Mouse (Mus musculus): ENCODE results near the gene Fez2. TPM values are rescaled to one million over a fixed set of nuclear protein-coding genes. Genes with fewer than 3 reads are reported as not detected.

The Fez2 gene
- polyA plus RNA-seq, 1 experiment from 2014 or later: 57.5 TPM

DNA sequence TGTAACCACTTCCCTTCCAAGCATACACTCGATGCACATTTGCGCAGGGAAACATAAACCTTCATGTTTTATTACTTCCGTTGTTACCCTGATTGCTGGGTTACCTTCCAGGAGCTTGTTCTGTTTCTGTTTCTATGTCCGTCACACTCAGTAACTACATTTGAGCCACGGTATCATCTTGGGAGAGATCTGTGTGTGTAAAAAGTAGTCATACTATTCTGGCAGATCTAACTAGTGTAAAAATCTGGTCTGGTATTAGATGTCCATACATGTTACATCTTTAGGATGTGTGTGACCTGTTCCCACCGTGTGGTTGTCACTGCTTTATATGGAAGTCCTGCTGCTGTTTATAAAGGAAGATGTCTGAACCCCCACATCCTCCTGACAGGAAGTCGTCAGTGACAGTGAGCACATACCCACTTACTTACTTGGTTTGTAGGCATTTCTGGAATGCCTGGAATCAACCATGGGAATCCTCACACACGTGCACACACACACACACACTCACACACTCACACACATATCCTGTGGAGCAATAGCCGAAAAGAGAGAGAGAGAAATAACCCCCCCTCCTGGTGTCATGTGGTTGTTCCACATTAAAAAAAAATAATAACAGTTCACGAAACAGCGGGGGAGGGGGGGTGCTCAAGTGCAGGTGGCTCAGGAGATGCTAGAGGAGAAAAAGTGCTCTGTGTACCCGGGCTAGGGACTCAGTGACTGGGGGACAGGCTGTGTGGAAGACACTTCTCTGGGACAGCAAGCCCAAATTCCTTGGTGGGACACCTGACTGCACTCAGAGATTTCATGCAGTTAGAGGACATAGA lies 66.1 kb downstream of the Fez2 start:
- H3K36me3 ChIP-seq (ENCODE audit: control insufficient read depth, insufficient read depth, low read length): 0 out of 2 replicates have a peak, but pooled peaks cover 2% of the 10 kb centered on the region
- 79% methylated on average over 12 of the region's 12 CpGs for WGBS
- no peak for DNase-seq (ENCODE audit: low spot score, missing footprints)

DNA sequence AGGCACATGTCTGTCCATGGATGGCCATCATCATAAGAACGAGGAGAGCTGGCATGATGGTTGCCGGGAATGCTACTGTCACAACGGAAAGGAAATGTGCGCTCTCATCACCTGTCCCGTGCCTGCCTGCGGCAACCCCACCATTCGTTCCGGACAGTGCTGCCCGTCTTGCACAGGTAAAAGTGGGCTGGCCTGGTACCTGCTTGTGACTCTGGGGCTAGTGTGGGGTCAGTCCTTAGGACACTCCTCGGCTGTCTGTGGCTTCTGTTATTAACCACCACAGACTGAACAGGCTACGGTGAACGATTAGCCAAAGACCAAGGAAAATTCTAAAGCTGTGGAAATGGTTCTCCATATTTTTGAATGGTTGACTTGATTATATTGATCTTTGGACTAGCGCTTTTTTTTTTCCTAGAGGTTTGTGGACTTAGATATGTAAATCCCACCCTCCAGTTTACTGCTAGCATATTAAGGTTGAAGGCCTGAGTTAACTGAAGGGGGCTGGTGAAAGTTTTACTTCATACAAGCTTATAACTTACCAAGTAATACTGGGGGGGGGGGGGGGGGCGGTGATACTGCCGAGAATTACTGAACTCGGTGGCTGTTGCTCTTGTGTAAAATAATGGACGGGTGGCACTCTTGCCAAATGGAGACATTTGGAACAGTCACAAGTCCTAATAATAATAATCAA lies 70.7 kb downstream of the Fez2 start:
- no peak overlapping the region for H3K4me3 ChIP-seq (ENCODE audit: low read depth, low read length)
- DNase-seq (ENCODE audit: low spot score, missing footprints): no peak
- 96% methylated on average over 17 of the region's 17 CpGs for WGBS
- no peaks in the 10 kb centered on the region for H3K4me1 ChIP-seq (ENCODE audit: control insufficient read depth, insufficient read depth, low read length)
- ATAC-seq (ENCODE audit: low FRiP score): no peak
- no peaks in the 10 kb centered on the region for H3K27me3 ChIP-seq (ENCODE audit: control insufficient read depth, insufficient read depth, low read length)
- no peak overlapping the region for H3K27ac ChIP-seq (ENCODE audit: low read depth, low read length)
- no peak overlapping the region for H3K4me2 ChIP-seq
- no peaks in the 10 kb centered on the region for H3K9me3 ChIP-seq (ENCODE audit: control insufficient read depth, low read length)
- 0 out of 2 replicates have a peak, but pooled peaks cover 2% of the 10 kb centered on the region for H3K36me3 ChIP-seq (ENCODE audit: control insufficient read depth, insufficient read depth, low read length)
- H3K9ac ChIP-seq (ENCODE audit: low read length): no peak overlapping the region

More for the DNA sequence above, 66.1 kb downstream of the Fez2 start:
- no peaks in the 10 kb centered on the region for H3K9me3 ChIP-seq (ENCODE audit: control insufficient read depth, low read length)
- H3K27ac ChIP-seq (ENCODE audit: low read depth, low read length): no peak overlapping the region
- ATAC-seq (ENCODE audit: low FRiP score): no peak
- no peak overlapping the region for H3K9ac ChIP-seq (ENCODE audit: low read length)
- peaks cover 6% of the 10 kb centered on the region for H3K4me1 ChIP-seq (ENCODE audit: control insufficient read depth, insufficient read depth, low read length)
- H3K4me3 ChIP-seq (ENCODE audit: low read depth, low read length): no peak overlapping the region
- H3K4me2 ChIP-seq: no peak overlapping the region
- H3K27me3 ChIP-seq (ENCODE audit: control insufficient read depth, insufficient read depth, low read length): no peaks in the 10 kb centered on the region

DNA sequence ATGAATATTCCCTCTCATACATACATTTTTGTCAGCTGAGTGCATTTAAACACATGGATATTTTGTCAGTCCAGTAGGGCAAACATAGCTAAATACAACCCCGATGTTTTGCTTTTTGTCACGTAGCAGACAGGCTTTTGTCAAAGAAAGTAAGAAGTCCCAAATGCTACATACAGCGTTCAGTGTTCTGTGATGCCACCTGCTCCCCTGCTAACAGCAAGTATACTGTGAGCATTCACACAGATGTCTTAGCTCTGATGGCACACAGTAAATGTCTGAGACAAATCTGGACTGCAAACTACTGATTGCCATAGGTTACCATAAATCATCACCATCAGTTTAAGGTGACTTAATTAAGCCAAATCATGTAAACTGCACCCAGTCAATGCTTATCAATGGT lies 74.3 kb downstream of the Fez2 start:
- Histone ChIP-seq H3K4me1 (ENCODE audit: control insufficient read depth, insufficient read depth, low read length) (no peaks in the 10 kb centered on the region), H3K9ac (ENCODE audit: low read length) (no peak overlapping the region), H3K9me3 (ENCODE audit: control insufficient read depth, low read length) (no peaks in the 10 kb centered on the region), H3K27ac (ENCODE audit: low read depth, low read length) (no peak overlapping the region), H3K27me3 (ENCODE audit: control insufficient read depth, insufficient read depth, low read length) (no peaks in the 10 kb centered on the region), H3K4me2 (no peak overlapping the region), H3K36me3 (ENCODE audit: control insufficient read depth, insufficient read depth, low read length) (peaks cover 2% of the 10 kb centered on the region; the same call in 1 of the 2 replicates), H3K4me3 (ENCODE audit: low read depth, low read length) (no peak overlapping the region)
- WGBS: 92% methylated on average over 3 of the region's 3 CpGs
- ATAC-seq (ENCODE audit: low FRiP score): no peak
- no peak for DNase-seq (ENCODE audit: low spot score, missing footprints)

DNA sequence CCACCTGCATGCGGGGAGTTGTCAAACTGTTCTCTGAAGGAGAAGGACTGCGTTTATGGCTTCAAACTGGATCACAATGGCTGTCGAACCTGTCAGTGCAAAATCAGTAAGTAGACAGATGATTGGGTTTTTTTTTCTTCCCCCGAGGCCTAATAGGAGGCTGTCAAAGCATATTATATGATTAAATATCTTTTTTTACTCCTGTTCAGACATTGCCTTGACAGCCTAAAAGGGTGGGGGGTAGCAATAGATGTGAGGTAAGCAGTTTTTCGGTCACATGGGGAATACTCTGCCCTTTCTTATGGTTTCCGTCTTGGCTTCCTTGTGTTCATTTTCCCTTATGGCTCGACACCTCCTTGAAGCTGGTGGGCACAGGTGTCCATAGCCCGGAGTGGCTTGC lies 82.7 kb downstream of the Fez2 start:
- Histone ChIP-seq H3K27me3 (ENCODE audit: control insufficient read depth, insufficient read depth, low read length) (no peaks in the 10 kb centered on the region), H3K4me3 (ENCODE audit: low read depth, low read length) (no peak overlapping the region), H3K9me3 (ENCODE audit: control insufficient read depth, low read length) (no peaks in the 10 kb centered on the region), H3K36me3 (ENCODE audit: control insufficient read depth, insufficient read depth, low read length) (0 out of 2 replicates have a peak, but pooled peaks cover 2% of the 10 kb centered on the region), H3K4me1 (ENCODE audit: control insufficient read depth, insufficient read depth, low read length) (no peaks in the 10 kb centered on the region), H3K9ac (ENCODE audit: low read length) (no peak overlapping the region), H3K27ac (ENCODE audit: low read depth, low read length) (no peak overlapping the region), H3K4me2 (no peak overlapping the region)
- DNase-seq (ENCODE audit: low spot score, missing footprints) (no peak), ATAC-seq (ENCODE audit: low FRiP score) (no peak)
- 90% methylated on average over 8 of the region's 8 CpGs for WGBS

DNA sequence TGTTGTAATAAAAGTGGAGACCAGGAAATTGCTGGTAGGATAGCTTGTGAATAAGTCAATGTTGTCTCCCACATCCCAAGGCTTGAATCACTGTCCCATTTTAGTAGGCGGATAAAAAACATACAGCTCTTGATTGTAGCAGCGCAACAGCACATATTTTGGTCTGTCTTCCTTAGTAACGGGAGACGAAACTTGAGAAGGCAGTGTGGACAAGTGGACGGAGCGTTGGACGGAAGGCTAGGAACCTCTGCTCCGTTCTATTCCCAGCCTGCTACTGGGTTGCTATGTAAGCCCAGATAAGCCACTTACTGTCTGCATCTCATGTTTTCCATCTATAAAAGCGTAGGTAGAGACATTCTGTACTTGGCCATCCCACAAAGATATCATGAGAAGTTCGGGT lies 84.7 kb downstream of the Fez2 start:
- Histone ChIP-seq H3K27me3 (ENCODE audit: control insufficient read depth, insufficient read depth, low read length) (no peaks in the 10 kb centered on the region), H3K9me3 (ENCODE audit: control insufficient read depth, low read length) (no peaks in the 10 kb centered on the region), H3K9ac (ENCODE audit: low read length) (no peak overlapping the region), H3K4me1 (ENCODE audit: control insufficient read depth, insufficient read depth, low read length) (no peaks in the 10 kb centered on the region), H3K36me3 (ENCODE audit: control insufficient read depth, insufficient read depth, low read length) (0 out of 2 replicates have a peak, but pooled peaks cover 2% of the 10 kb centered on the region), H3K4me2 (no peak overlapping the region), H3K4me3 (ENCODE audit: low read depth, low read length) (no peak overlapping the region), H3K27ac (ENCODE audit: low read depth, low read length) (no peak overlapping the region)
- DNase-seq (ENCODE audit: low spot score, missing footprints) (no peak), ATAC-seq (ENCODE audit: low FRiP score) (no peak)
- WGBS: 94% methylated on average over 10 of the region's 10 CpGs

DNA sequence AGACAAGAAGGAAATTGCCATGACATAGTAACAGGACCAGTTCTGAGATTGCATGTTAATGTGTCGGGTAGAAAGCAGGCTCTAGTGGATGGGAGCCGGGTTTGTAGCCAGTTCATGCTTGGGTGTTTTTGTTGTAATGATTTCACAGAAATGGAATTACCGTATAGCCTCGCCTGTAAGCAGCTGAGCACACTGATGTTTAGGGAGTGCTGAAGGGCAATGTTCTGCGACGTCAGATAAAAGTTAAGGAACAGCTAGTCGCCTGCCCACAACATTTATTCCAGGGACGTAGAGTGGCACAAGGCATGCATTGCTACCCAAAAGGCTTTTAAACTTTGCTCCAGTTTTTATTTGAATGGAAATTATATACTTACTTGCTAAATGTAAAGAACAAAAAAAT lies 86.5 kb downstream of the Fez2 start:
- Histone ChIP-seq H3K9me3 (ENCODE audit: control insufficient read depth, low read length) (no peaks in the 10 kb centered on the region), H3K4me3 (ENCODE audit: low read depth, low read length) (no peak overlapping the region), H3K36me3 (ENCODE audit: control insufficient read depth, insufficient read depth, low read length) (0 out of 2 replicates have a peak, but pooled peaks cover 2% of the 10 kb centered on the region), H3K27ac (ENCODE audit: low read depth, low read length) (no peak overlapping the region), H3K4me1 (ENCODE audit: control insufficient read depth, insufficient read depth, low read length) (no peaks in the 10 kb centered on the region), H3K27me3 (ENCODE audit: control insufficient read depth, insufficient read depth, low read length) (no peaks in the 10 kb centered on the region), H3K9ac (ENCODE audit: low read length) (no peak overlapping the region), H3K4me2 (no peak overlapping the region)
- no peak for DNase-seq (ENCODE audit: low spot score, missing footprints)
- ATAC-seq (ENCODE audit: low FRiP score): no peak
- WGBS: 91% methylated on average over 8 of the region's 8 CpGs

DNA sequence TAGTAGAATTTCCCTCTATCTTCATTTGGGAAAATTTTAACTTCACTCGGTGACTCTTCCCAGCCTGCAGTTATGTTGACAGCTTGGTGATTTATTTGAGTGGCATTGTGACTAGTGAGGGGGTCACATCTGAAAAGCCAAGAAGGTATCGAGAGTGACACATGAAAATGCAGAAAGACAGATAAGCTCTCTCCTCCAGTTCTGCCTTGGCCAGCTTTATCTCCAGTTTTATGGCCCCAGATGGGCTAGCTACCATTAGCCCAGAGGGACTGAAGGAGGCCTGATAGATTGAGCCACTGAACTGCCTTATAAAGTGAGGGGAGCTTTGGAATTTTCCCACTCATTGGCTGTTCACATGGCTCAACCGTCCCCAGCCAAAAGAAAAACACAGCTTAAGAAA lies 89.7 kb downstream of the Fez2 start:
- H3K4me1 ChIP-seq (ENCODE audit: control insufficient read depth, insufficient read depth, low read length): no peaks in the 10 kb centered on the region
- H3K27ac ChIP-seq (ENCODE audit: low read depth, low read length): no peak overlapping the region
- no peak overlapping the region for H3K9ac ChIP-seq (ENCODE audit: low read length)
- H3K4me3 ChIP-seq (ENCODE audit: low read depth, low read length): no peak overlapping the region
- no peaks in the 10 kb centered on the region for H3K36me3 ChIP-seq (ENCODE audit: control insufficient read depth, insufficient read depth, low read length)
- no peaks in the 10 kb centered on the region for H3K27me3 ChIP-seq (ENCODE audit: control insufficient read depth, insufficient read depth, low read length)
- H3K9me3 ChIP-seq (ENCODE audit: control insufficient read depth, low read length): no peaks in the 10 kb centered on the region
- 78% methylated on average over 3 of the region's 3 CpGs for WGBS
- DNase-seq (ENCODE audit: low spot score, missing footprints): no peak
- ATAC-seq (ENCODE audit: low FRiP score): no peak
- no peak overlapping the region for H3K4me2 ChIP-seq

DNA sequence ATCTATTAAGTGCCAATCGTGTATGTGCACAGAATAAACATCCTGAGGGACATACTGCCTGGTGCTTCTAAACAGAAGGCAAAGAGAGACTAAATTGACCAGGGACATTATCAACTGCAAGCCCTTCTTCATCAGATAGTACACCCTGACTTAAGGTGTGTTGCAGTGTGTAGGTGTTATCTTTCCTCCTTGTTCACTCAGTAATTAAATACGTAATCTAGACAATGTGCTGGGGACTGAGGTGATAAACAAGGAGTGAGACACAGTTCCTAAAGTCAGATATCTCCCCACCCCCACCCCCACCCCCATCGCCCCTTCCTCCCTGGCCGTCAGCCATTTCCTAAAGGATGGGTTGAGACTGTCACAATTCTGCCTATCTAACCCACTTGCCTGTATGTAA lies 90.8 kb downstream of the Fez2 start:
- H3K36me3 ChIP-seq (ENCODE audit: control insufficient read depth, insufficient read depth, low read length): no peaks in the 10 kb centered on the region
- H3K9me3 ChIP-seq (ENCODE audit: control insufficient read depth, low read length): no peaks in the 10 kb centered on the region
- no peak for ATAC-seq (ENCODE audit: low FRiP score)
- no peak overlapping the region for H3K4me2 ChIP-seq
- no peak overlapping the region for H3K9ac ChIP-seq (ENCODE audit: low read length)
- H3K27me3 ChIP-seq (ENCODE audit: control insufficient read depth, insufficient read depth, low read length): no peaks in the 10 kb centered on the region
- H3K4me1 ChIP-seq (ENCODE audit: control insufficient read depth, insufficient read depth, low read length): no peaks in the 10 kb centered on the region; the same call in 1 of the 2 replicates
- DNase-seq (ENCODE audit: low spot score, missing footprints): no peak
- no peak overlapping the region for H3K4me3 ChIP-seq (ENCODE audit: low read depth, low read length)
- 87% methylated on average over 4 of the region's 4 CpGs for WGBS
- H3K27ac ChIP-seq (ENCODE audit: low read depth, low read length): no peak overlapping the region

DNA sequence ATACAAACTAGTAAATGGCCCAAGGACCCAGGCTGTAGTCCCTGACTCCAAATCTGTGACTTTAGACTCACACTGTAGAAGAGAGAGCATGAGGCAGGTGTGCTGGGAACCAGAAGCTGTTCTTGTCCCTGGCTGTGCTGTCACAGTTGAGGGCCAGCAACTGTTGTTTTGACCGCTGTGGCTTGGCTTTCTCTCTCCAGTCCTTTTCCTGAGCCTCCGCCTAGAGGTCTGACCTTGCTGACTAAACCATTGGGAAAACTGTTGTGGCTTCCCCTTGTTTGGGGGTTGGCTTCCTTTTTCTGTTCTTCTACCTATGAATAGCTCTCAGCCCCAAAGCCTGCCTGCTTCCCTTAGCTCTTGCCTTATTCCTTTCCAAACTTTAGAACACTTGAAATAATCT lies 91.6 kb downstream of the Fez2 start:
- no peak for ATAC-seq (ENCODE audit: low FRiP score)
- Histone ChIP-seq H3K4me3 (ENCODE audit: low read depth, low read length) (no peak overlapping the region), H3K4me1 (ENCODE audit: control insufficient read depth, insufficient read depth, low read length) (no peaks in the 10 kb centered on the region; the same call in 1 of the 2 replicates), H3K27ac (ENCODE audit: low read depth, low read length) (no peak overlapping the region), H3K4me2 (no peak overlapping the region), H3K9me3 (ENCODE audit: control insufficient read depth, low read length) (no peaks in the 10 kb centered on the region), H3K9ac (ENCODE audit: low read length) (no peak overlapping the region), H3K27me3 (ENCODE audit: control insufficient read depth, insufficient read depth, low read length) (no peaks in the 10 kb centered on the region), H3K36me3 (ENCODE audit: control insufficient read depth, insufficient read depth, low read length) (no peaks in the 10 kb centered on the region)
- WGBS: 94% methylated on average over 2 of the region's 2 CpGs
- DNase-seq (ENCODE audit: low spot score, missing footprints): no peak

Measured in midbrain, embryonic 11.5 days (tissue).